ENCODE assay signal across 9 mouse cellular contexts in genomic region chr9:40859196-40859595, GRCm38 (mm10). TPM values are rescaled to one million over a fixed set of nuclear protein-coding genes. Genes with fewer than 3 reads are reported as not detected.
DNase-seq lines count a peak whose midpoint lies in the region; ATAC-seq and TF ChIP-seq lines count a peak whose summit lies in the region.
"Had no signal": no experiment of that assay in that cellular context is flagged by ENCODE, and none has a peak within 500 bp of the region (broad histone marks: within the 10 kb centered on the region; RNA-seq: fewer than 3 reads in every experiment).

No protein-coding gene starts in this region.

- H3K27ac ChIP-seq in heart, embryonic 10.5 days, result no peak overlapping the region
- H3K27ac ChIP-seq in forebrain, embryonic 15.5 days (replicated peaks), result no peak overlapping the region
- H3K27ac ChIP-seq in midbrain, embryonic 10.5 days (replicated peaks), result 0 out of 2 replicates have a peak overlapping the region, but pooled peaks have one; percentile 49

- DNase-seq in heart, embryonic 10.5 days (ENCODE audit: low spot score), result no peak
- DNase-seq in heart, postnatal 4 days, result no peak
- peak; percentile 32 for DNase-seq in midbrain, embryonic 10.5 days (ENCODE audit: low spot score)
- no peak for DNase-seq in B cell, adult 2 months
- no peak for DNase-seq in right cerebral cortex, postnatal 14 days
- no peak for DNase-seq in cerebellum, adult 11-12 months

- no peak for TF ChIP-seq CTCF in E14TG2a.4 (conservative IDR thresholded peaks at IDR 0.05; ENCODE audit: low read length)

- H3K4me1 ChIP-seq in heart, embryonic 10.5 days, result peaks cover 5% of the 10 kb centered on the region; the same call in 1 of the 2 replicates
- peaks cover 25% of the 10 kb centered on the region for H3K4me1 ChIP-seq in E14TG2a.4 (replicated peaks; ENCODE audit: low read depth, low read length)
- peaks cover 4% of the 10 kb centered on the region; the same call in 1 of the 2 replicates for H3K4me1 ChIP-seq in forebrain, embryonic 15.5 days
- H3K4me1 ChIP-seq in midbrain, embryonic 10.5 days, result peaks cover 15% of the 10 kb centered on the region

- no peaks in the 10 kb centered on the region for H3K36me3 ChIP-seq in heart, embryonic 10.5 days
- no peaks in the 10 kb centered on the region for H3K36me3 ChIP-seq in E14TG2a.4 (ENCODE audit: insufficient read depth, low read length)
- H3K36me3 ChIP-seq in forebrain, embryonic 15.5 days, result no peaks in the 10 kb centered on the region
- no peaks in the 10 kb centered on the region for H3K36me3 ChIP-seq in midbrain, embryonic 10.5 days

- no peaks in the 10 kb centered on the region for H3K9me3 ChIP-seq in heart, embryonic 10.5 days
- H3K9me3 ChIP-seq in E14TG2a.4 (ENCODE audit: low read length), result no peaks in the 10 kb centered on the region
- no peaks in the 10 kb centered on the region for H3K9me3 ChIP-seq in forebrain, embryonic 15.5 days
- no peaks in the 10 kb centered on the region for H3K9me3 ChIP-seq in midbrain, embryonic 10.5 days (replicated peaks)

- 7% methylated on average over 9 of the region's 9 CpGs for WGBS in heart, embryonic 10.5 days
- 1% methylated on average over 9 of the region's 9 CpGs for WGBS in forebrain, embryonic 15.5 days
- WGBS in midbrain, embryonic 10.5 days, result under 1% methylated on average over 9 of the region's 9 CpGs

- H3K4me3 ChIP-seq in heart, embryonic 10.5 days, result peak overlapping the region; percentile 43
- H3K4me3 ChIP-seq in E14TG2a.4 (replicated peaks; ENCODE audit: low read length), result peak overlapping the region; percentile 32; the same call in 1 of the 2 replicates
- H3K4me3 ChIP-seq in forebrain, embryonic 15.5 days, result peak overlapping the region; percentile 30
- peak overlapping the region; percentile 52 for H3K4me3 ChIP-seq in midbrain, embryonic 10.5 days

- H3K27me3 ChIP-seq in heart, embryonic 10.5 days (ENCODE audit: insufficient read depth, poor library complexity, severe bottlenecking), result peaks cover 32% of the 10 kb centered on the region
- H3K27me3 ChIP-seq in E14TG2a.4 (ENCODE audit: insufficient read depth, low read length), result peaks cover 21% of the 10 kb centered on the region
- H3K27me3 ChIP-seq in forebrain, embryonic 15.5 days, result peaks cover 78% of the 10 kb centered on the region
- H3K27me3 ChIP-seq in midbrain, embryonic 10.5 days (ENCODE audit: low read depth, poor library complexity, severe bottlenecking), result peaks cover 82% of the 10 kb centered on the region

- no peak overlapping the region for H3K9ac ChIP-seq in forebrain, embryonic 15.5 days (replicated peaks)

- ATAC-seq in forebrain, embryonic 15.5 days (replicated peaks), result 0 out of 2 replicates have a peak, but pooled peaks have one; percentile 41

- peak overlapping the region; percentile 49 for H3K4me2 ChIP-seq in forebrain, embryonic 15.5 days (replicated peaks)

RNA-seq across cellular contexts. Expression of gene Bsx, which starts 14.7 kb away (rescaled TPM):
- polyA plus RNA-seq in heart, embryonic 10.5 days (2016; fragmentation: Nextera tagmentation; extraction: Ambion mirVana), result not detected in 2 replicates
- not detected for total RNA-seq in heart, postnatal 4 days (2021)
- 0.91 and 2.9 TPM in 2 replicates for polyA plus RNA-seq in forebrain, embryonic 15.5 days (2015; fragmentation: Nextera tagmentation; extraction: Ambion mirVana)
- 0.15 and 0.83 TPM in 2 replicates for polyA plus RNA-seq in midbrain, embryonic 10.5 days (2016; fragmentation: Nextera tagmentation; extraction: Ambion mirVana)
- total RNA-seq: layer of hippocampus, adult 18-20 months had no signal

RNA-seq across cellular contexts. Expression of gene Hspa8, which starts 58.4 kb away (rescaled TPM):
- 2,804 and 3,368 TPM in 2 replicates for polyA plus RNA-seq in heart, embryonic 10.5 days (2016; fragmentation: Nextera tagmentation; extraction: Ambion mirVana)
- 1,000 to 10,000 TPM; 1,168 to 1,187 TPM for total RNA-seq in heart, postnatal 4 days (2021)
- 3,198 TPM in 2 replicates for polyA plus RNA-seq in forebrain, embryonic 15.5 days (2015; fragmentation: Nextera tagmentation; extraction: Ambion mirVana)
- 3,165 and 3,904 TPM in 2 replicates for polyA plus RNA-seq in midbrain, embryonic 10.5 days (2016; fragmentation: Nextera tagmentation; extraction: Ambion mirVana)
